Mouse (Mus musculus) forebrain, embryonic 15.5 days (tissue): ENCODE results near the gene Snx30. TPM values are rescaled to one million over a fixed set of nuclear protein-coding genes. Genes with fewer than 3 reads are reported as not detected.

Experiments
- ATAC-seq: fragments of 200-750 bp; cut with Nextera tagmentation; replicated peaks from 2 replicates; pipeline ENCODE4 v1.8.0; 2017; ENCODE audit warnings: mild to moderate bottlenecking, moderate TSS enrichment, moderate library complexity
- H3K27ac ChIP-seq: fragments of 300-500 bp; sonication (generic); replicated peaks from 2 replicates; pipeline ENCODE4 v1.5.1; 2015; ENCODE audit warnings: mild to moderate bottlenecking, inconsistent platforms
- H3K27me3 ChIP-seq: fragments of 300-500 bp; sonication (generic); 2 replicates; pipeline ENCODE4 v1.6.1; 2015; ENCODE audit warnings: inconsistent platforms
- H3K36me3 ChIP-seq: fragments of 300-500 bp; sonication (generic); 2 replicates; pipeline ENCODE4 v1.6.1; 2015; ENCODE audit warnings: mild to moderate bottlenecking, inconsistent platforms
- H3K4me1 ChIP-seq: fragments of 300-500 bp; sonication (generic); 2 replicates; pipeline ENCODE4 v1.6.1; 2015; ENCODE audit warnings: inconsistent platforms
- H3K4me2 ChIP-seq: fragments of 300-500 bp; sonication (generic); replicated peaks from 2 replicates; pipeline ENCODE4 v1.6.1; 2015; ENCODE audit warnings: mild to moderate bottlenecking, inconsistent platforms
- H3K4me3 ChIP-seq: fragments of 300-500 bp; sonication (generic); 2 replicates; pipeline ENCODE4 v1.5.1; 2015; ENCODE audit warnings: mild to moderate bottlenecking, inconsistent platforms
- H3K9ac ChIP-seq: fragments of 300-500 bp; sonication (generic); replicated peaks from 2 replicates; pipeline ENCODE4 v1.6.1; 2015; ENCODE audit warnings: mild to moderate bottlenecking, inconsistent platforms
- H3K9me3 ChIP-seq: fragments of 300-500 bp; sonication (generic); 2 replicates; pipeline ENCODE4 v1.6.1; 2016; ENCODE audit warnings: inconsistent platforms
- WGBS: fragments of 180-500 bp; shearing (Covaris S2); methylation state at CpG from one replicate; pipeline ENCODE4 v1.1.7; 2015; ENCODE audit warnings: mixed read lengths; 5-methylcytosine and 5-hydroxymethylcytosine counted together
- polyA plus RNA-seq: library from polyadenylated mRNA; unstranded; fragments of >200 nt; fragmentation: Nextera tagmentation; extraction: Ambion mirVana; gene quantifications from 2 replicates; pipeline ENCODE4 v1.2.1, GENCODE M21; 2015

The Snx30 gene
- polyA plus RNA-seq, 1 experiment from 2014 or later, result 13.0 TPM

- Histone ChIP-seq H3K9me3 (no peaks in the 10 kb centered on the region), H3K4me2 (no peak overlapping the region), H3K4me3 (no peak overlapping the region), H3K27ac (no peak overlapping the region), H3K27me3 (no peaks in the 10 kb centered on the region), H3K36me3 (no peaks in the 10 kb centered on the region), H3K4me1 (0 out of 2 replicates have a peak, but pooled peaks cover under 1% of the 10 kb centered on the region), H3K9ac (no peak overlapping the region)
- ATAC-seq, result no peak
- 77% methylated on average over 6 of the region's 6 CpGs for WGBS
These were observed 58.2 kb downstream of the Snx30 start for GRCm38 (mm10) chr4:59863869-59864268.

DNA sequence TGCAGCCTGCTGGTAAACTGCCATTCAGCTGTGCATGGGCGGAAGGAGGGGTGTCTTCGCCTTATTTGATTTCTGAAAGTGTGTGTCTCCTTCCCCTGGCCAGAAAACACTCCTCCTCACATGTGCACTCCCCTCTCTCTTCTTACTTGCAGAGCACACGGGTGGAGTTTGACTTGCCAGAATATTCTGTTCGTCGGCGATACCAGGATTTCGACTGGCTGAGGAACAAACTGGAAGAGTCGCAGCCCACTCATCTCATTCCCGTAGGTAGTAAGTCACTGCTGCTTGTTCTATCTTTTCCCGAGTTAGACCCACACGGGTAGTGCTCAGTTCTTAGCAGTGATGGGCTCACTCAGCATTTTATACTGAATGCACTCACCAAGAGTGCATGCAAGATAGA is 62.4 kb downstream of the Snx30 start:
- ATAC-seq, result no peak
- 90% methylated on average over 11 of the region's 11 CpGs for WGBS
- peaks cover 20% of the 10 kb centered on the region for H3K4me1 ChIP-seq

GRCm38 (mm10) chr4:59869488-59870057 is 63.9 kb downstream of the Snx30 start:
- peak; percentile 70 for ATAC-seq
- WGBS, result 35% methylated on average over 6 of the region's 6 CpGs
- H3K27ac ChIP-seq, result no peak overlapping the region

More for the DNA sequence above, 62.4 kb downstream of the Snx30 start:
- H3K27ac ChIP-seq, result no peak overlapping the region
- H3K4me3 ChIP-seq, result no peak overlapping the region
- H3K4me2 ChIP-seq, result no peak overlapping the region
- H3K27me3 ChIP-seq, result no peaks in the 10 kb centered on the region
- H3K9ac ChIP-seq, result no peak overlapping the region
- H3K36me3 ChIP-seq, result no peaks in the 10 kb centered on the region
- H3K9me3 ChIP-seq, result no peaks in the 10 kb centered on the region

DNA sequence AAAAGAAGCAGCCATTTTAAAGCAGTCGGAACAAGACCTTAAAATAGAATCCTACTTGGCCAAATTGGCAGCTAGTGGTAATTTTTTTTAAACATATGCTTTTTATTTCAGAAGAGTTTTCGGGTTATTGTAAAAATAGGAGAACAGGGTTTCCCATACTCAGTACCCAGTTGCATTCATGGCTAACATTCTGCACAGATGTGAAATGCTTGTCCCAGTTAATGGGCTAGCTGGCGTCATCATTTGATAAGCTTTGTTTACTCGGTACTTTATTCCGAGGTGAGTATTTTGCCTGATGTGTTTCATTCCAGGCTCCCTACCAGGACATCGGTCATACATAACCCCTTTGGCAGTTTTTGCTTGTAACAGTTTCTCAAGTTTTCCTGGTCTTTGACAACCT is 64.8 kb downstream of the Snx30 start:
- H3K4me3 ChIP-seq, result no peak overlapping the region
- no peak overlapping the region for H3K9ac ChIP-seq
- 78% methylated on average over 6 of the region's 6 CpGs for WGBS
- H3K27me3 ChIP-seq, result no peaks in the 10 kb centered on the region
- no peak overlapping the region for H3K4me2 ChIP-seq
- peaks cover 20% of the 10 kb centered on the region for H3K4me1 ChIP-seq
- ATAC-seq, result no peak
- 0 out of 2 replicates have a peak overlapping the region, but pooled peaks have one; percentile 23 for H3K27ac ChIP-seq
- H3K36me3 ChIP-seq, result no peaks in the 10 kb centered on the region
- no peaks in the 10 kb centered on the region for H3K9me3 ChIP-seq

More at GRCm38 (mm10) chr4:59869488-59870057, 63.9 kb downstream of the Snx30 start:
- no peaks in the 10 kb centered on the region for H3K9me3 ChIP-seq
- H3K4me1 ChIP-seq, result peaks cover 20% of the 10 kb centered on the region
- H3K4me3 ChIP-seq, result no peak overlapping the region
- H3K9ac ChIP-seq, result no peak overlapping the region
- H3K4me2 ChIP-seq, result no peak overlapping the region
- H3K36me3 ChIP-seq, result no peaks in the 10 kb centered on the region
- no peaks in the 10 kb centered on the region for H3K27me3 ChIP-seq

GRCm38 (mm10) chr4:59870859-59871591 is 65.4 kb downstream of the Snx30 start:
- peak; percentile 75 for ATAC-seq
- no peaks in the 10 kb centered on the region for H3K27me3 ChIP-seq
- no peak overlapping the region for H3K4me3 ChIP-seq
- no peaks in the 10 kb centered on the region for H3K9me3 ChIP-seq
- H3K27ac ChIP-seq, result no peak overlapping the region
- H3K36me3 ChIP-seq, result no peaks in the 10 kb centered on the region
- 63% methylated on average over 9 of the region's 9 CpGs for WGBS
- no peak overlapping the region for H3K4me2 ChIP-seq
- no peak overlapping the region for H3K9ac ChIP-seq
- H3K4me1 ChIP-seq, result peaks cover 20% of the 10 kb centered on the region

- no peak for ATAC-seq
- H3K9me3 ChIP-seq, result no peaks in the 10 kb centered on the region
- no peak overlapping the region for H3K4me2 ChIP-seq
- no peaks in the 10 kb centered on the region for H3K27me3 ChIP-seq
- no peak overlapping the region for H3K4me3 ChIP-seq
- no peak overlapping the region for H3K9ac ChIP-seq
- H3K4me1 ChIP-seq, result peaks cover 23% of the 10 kb centered on the region
- 33% methylated on average over 6 of the region's 6 CpGs for WGBS
- H3K36me3 ChIP-seq, result no peaks in the 10 kb centered on the region
- no peak overlapping the region for H3K27ac ChIP-seq
These were observed 67.6 kb downstream of the Snx30 start for GRCm38 (mm10) chr4:59873240-59873639.

DNA sequence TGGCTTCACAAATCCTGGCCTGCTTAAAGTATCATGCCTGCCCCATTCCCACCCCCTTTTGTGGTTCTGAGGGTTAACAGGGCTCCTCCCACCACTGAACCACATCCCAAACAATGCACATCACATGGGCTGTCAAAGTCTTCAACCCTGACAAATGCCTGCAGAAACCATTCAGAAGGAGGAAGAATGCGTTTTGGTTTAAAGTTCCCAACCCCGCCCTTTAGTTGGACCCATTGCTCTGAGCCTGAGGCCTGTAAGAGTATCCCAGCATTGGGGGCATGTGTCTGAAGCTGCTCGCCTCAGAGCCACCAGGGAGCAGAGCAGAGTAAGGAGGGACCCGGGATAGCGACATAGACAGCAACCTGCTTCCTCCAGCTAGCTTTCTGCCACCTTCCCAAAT is 68.2 kb downstream of the Snx30 start:
- H3K27me3 ChIP-seq, result no peaks in the 10 kb centered on the region
- H3K4me1 ChIP-seq, result peaks cover 23% of the 10 kb centered on the region
- no peak overlapping the region for H3K9ac ChIP-seq
- no peak for ATAC-seq
- no peaks in the 10 kb centered on the region for H3K9me3 ChIP-seq
- H3K36me3 ChIP-seq, result no peaks in the 10 kb centered on the region
- no peak overlapping the region for H3K4me2 ChIP-seq
- no peak overlapping the region for H3K4me3 ChIP-seq
- no peak overlapping the region for H3K27ac ChIP-seq
- WGBS, result 42% methylated on average over 5 of the region's 5 CpGs

DNA sequence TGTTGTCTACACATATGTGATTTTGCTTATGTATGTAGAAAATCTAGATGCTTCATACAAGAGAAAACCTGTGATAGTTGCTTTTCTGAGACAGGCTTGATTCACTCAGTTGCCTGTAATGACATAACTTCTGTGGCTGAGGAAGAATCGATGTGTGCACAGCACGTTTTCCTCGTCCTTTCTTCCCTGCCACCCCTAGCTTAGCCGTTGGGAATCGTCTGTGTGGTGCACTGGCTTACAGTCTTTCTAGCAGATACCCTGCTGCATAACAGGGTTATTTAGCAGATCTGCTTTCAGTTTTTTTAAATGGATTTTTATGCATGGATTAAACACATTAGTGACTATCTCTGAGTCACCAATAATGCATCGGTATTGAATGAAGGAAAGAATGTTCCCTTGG is 70.9 kb downstream of the Snx30 start:
- H3K27ac ChIP-seq, result no peak overlapping the region
- no peaks in the 10 kb centered on the region for H3K9me3 ChIP-seq
- H3K27me3 ChIP-seq, result no peaks in the 10 kb centered on the region
- H3K9ac ChIP-seq, result no peak overlapping the region
- no peak; the same call in 1 of the 2 replicates for ATAC-seq
- no peak overlapping the region for H3K4me2 ChIP-seq
- no peaks in the 10 kb centered on the region for H3K36me3 ChIP-seq
- no peak overlapping the region for H3K4me3 ChIP-seq
- 60% methylated on average over 6 of the region's 6 CpGs for WGBS
- H3K4me1 ChIP-seq, result peaks cover 3% of the 10 kb centered on the region; the same call in 1 of the 2 replicates

GRCm38 (mm10) chr4:59877025-59877424 is 71.4 kb downstream of the Snx30 start:
- no peaks in the 10 kb centered on the region for H3K27me3 ChIP-seq
- peaks cover 3% of the 10 kb centered on the region; the same call in 1 of the 2 replicates for H3K4me1 ChIP-seq
- no peaks in the 10 kb centered on the region for H3K36me3 ChIP-seq
- H3K4me3 ChIP-seq, result no peak overlapping the region
- H3K9ac ChIP-seq, result no peak overlapping the region
- no peaks in the 10 kb centered on the region for H3K9me3 ChIP-seq
- no peak overlapping the region for H3K4me2 ChIP-seq
- no peak overlapping the region for H3K27ac ChIP-seq
- WGBS, result 38% methylated on average over 2 of the region's 2 CpGs
- ATAC-seq, result no peak; the same call in 1 of the 2 replicates

GRCm38 (mm10) chr4:59878595-59878994 is 73.0 kb downstream of the Snx30 start:
- Histone ChIP-seq H3K27me3 (no peaks in the 10 kb centered on the region), H3K27ac (no peak overlapping the region), H3K4me1 (peaks cover 3% of the 10 kb centered on the region; the same call in 1 of the 2 replicates), H3K9me3 (no peaks in the 10 kb centered on the region), H3K4me3 (no peak overlapping the region), H3K9ac (no peak overlapping the region), H3K36me3 (no peaks in the 10 kb centered on the region), H3K4me2 (no peak overlapping the region)
- ATAC-seq, result no peak
- WGBS, result 86% methylated on average over 8 of the region's 8 CpGs

DNA sequence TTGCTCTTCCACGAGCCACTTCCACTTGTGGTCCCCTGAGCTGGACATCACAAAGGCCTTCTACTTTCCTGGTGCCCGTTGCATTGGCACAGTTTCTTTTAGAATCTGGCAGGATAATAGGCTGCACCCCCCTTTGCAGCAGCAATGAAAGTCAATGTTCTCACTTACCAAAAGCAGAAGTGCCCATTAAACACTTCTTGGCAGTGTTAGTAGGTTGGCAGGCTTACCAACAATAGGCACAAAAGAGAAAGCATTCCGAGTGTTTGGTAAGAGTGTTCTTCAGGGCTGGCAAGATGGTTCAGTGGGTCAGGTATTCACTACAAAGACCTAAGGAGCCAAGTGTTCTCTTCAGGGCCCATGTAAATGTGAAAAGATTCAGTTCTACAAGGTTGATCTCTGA is 73.8 kb downstream of the Snx30 start:
- no peaks in the 10 kb centered on the region for H3K27me3 ChIP-seq
- no peak overlapping the region for H3K27ac ChIP-seq
- no peak for ATAC-seq
- no peak overlapping the region for H3K4me3 ChIP-seq
- no peak overlapping the region for H3K4me2 ChIP-seq
- H3K4me1 ChIP-seq, result peaks cover 3% of the 10 kb centered on the region; the same call in 1 of the 2 replicates
- 35% methylated on average over 3 of the region's 3 CpGs for WGBS
- H3K36me3 ChIP-seq, result no peaks in the 10 kb centered on the region
- no peak overlapping the region for H3K9ac ChIP-seq
- H3K9me3 ChIP-seq, result no peaks in the 10 kb centered on the region

GRCm38 (mm10) chr4:59880725-59881124 is 75.1 kb downstream of the Snx30 start:
- H3K4me3 ChIP-seq, result no peak overlapping the region
- 94% methylated on average over 5 of the region's 5 CpGs for WGBS
- H3K9ac ChIP-seq, result no peak overlapping the region
- peaks cover 3% of the 10 kb centered on the region; the same call in 1 of the 2 replicates for H3K4me1 ChIP-seq
- H3K27me3 ChIP-seq, result no peaks in the 10 kb centered on the region
- ATAC-seq, result no peak
- no peak overlapping the region for H3K27ac ChIP-seq
- H3K4me2 ChIP-seq, result no peak overlapping the region
- H3K9me3 ChIP-seq, result no peaks in the 10 kb centered on the region
- H3K36me3 ChIP-seq, result no peaks in the 10 kb centered on the region
